Mouse (Mus musculus): ENCODE results near the gene Vps11. TPM values are rescaled to one million over a fixed set of nuclear protein-coding genes. Genes with fewer than 3 reads are reported as not detected.

The Vps11 gene
- total RNA-seq, 2 experiments from 2014 or later: 14.3 to 14.8 TPM

Small RNA genes lying within 50 kb of the gene (microRNA-seq; reads per million reads assigned to microRNA genes)
- gene Gm44335 (not detected), gene Mir7085 (not detected)

Other genes starting within 250 kb of the Vps11 start
- gene Gm49380, start 248.2 kb downstream of the Vps11 start, total RNA-seq (2021): under 1 TPM in 1 of 2 experiments, not detected in 1; 0.11 TPM
- gene Rnf26, start 248.2 kb downstream of the Vps11 start, total RNA-seq (2021): 1 to 10 TPM; 7.7 to 8.1 TPM
- 10 to 100 TPM; 38.9 to 40.4 TPM for gene Mcam, start 227.2 kb downstream of the Vps11 start, total RNA-seq (2021)
- gene Cbl, start 127.6 kb downstream of the Vps11 start, total RNA-seq (2021): 10 to 100 TPM; 18.6 to 22.4 TPM
- gene Ccdc153, start 121.0 kb downstream of the Vps11 start, total RNA-seq (2021): not detected
- gene Pdzd3, start 110.2 kb downstream of the Vps11 start, total RNA-seq (2021): 1 to 10 TPM; 4.3 to 4.4 TPM
- 10 to 100 TPM; 19.4 to 20.7 TPM for gene Nlrx1, start 93.1 kb downstream of the Vps11 start, total RNA-seq (2021)
- under 1 TPM; 0.34 to 0.42 TPM for gene Abcg4, start 73.1 kb downstream of the Vps11 start, total RNA-seq (2021)
- 10 to 100 TPM in 1 of 2 experiments, 1 to 10 TPM in 1; 7.9 to 12.7 TPM for gene Hinfp, start 56.0 kb downstream of the Vps11 start, total RNA-seq (2021)
- 10 to 100 TPM; 11.7 to 13.9 TPM for gene C2cd2l, start 41.4 kb downstream of the Vps11 start, total RNA-seq (2021)
- gene Dpagt1, start 35.7 kb downstream of the Vps11 start, total RNA-seq (2021): 10 to 100 TPM; 18.6 to 19.6 TPM
- gene H2afx, start 27.0 kb downstream of the Vps11 start, total RNA-seq (2021): 10 to 100 TPM; 14.6 to 15.6 TPM
- gene Hmbs, start 17.4 kb downstream of the Vps11 start, total RNA-seq (2021): 10 to 100 TPM; 46.3 to 47.0 TPM
- gene Hyou1, start 17.8 kb upstream of the Vps11 start, total RNA-seq (2021): 10 to 100 TPM; 70.2 to 78.9 TPM
- gene Slc37a4, start 35.2 kb upstream of the Vps11 start, total RNA-seq (2021): 10 to 100 TPM; 25.5 to 27.9 TPM
- 100 to 1,000 TPM; 745 to 824 TPM for gene Rps25, start 45.5 kb upstream of the Vps11 start, total RNA-seq (2021)
- 10 to 100 TPM; 34.9 to 35.1 TPM for gene Trappc4, start 45.9 kb upstream of the Vps11 start, total RNA-seq (2021)
- gene Ccdc84, start 56.9 kb upstream of the Vps11 start, total RNA-seq (2021): 1 to 10 TPM; 7.2 to 8.0 TPM
- gene Foxr1, start 79.5 kb upstream of the Vps11 start, total RNA-seq (2021): not detected
- not detected for gene Upk2, start 93.3 kb upstream of the Vps11 start, total RNA-seq (2021)
- 10 to 100 TPM; 44.9 to 57.6 TPM for gene Bcl9l, start 121.2 kb upstream of the Vps11 start, total RNA-seq (2021)
- gene Cxcr5, start 200.2 kb upstream of the Vps11 start, total RNA-seq (2021): under 1 TPM; 0.10 to 0.31 TPM
- gene Ddx6, start 243.2 kb upstream of the Vps11 start, total RNA-seq (2021): 10 to 100 TPM; 72.5 to 87.3 TPM

All from heart, postnatal 25 days (tissue).